Mouse (Mus musculus) liver, embryonic 16.5 days (tissue): Measurements from ENCODE around the gene Hist1h4h. TPM values are rescaled to one million over a fixed set of nuclear protein-coding genes. Genes with fewer than 3 reads are reported as not detected.

ENCODE experiments used
- ATAC-seq: fragments of 200-750 bp; cut with Nextera tagmentation; 2 replicates; pipeline ENCODE4 v1.8.0; 2017; ENCODE audit warnings: low read depth, mild to moderate bottlenecking, moderate number of reproducible peaks, moderate library complexity
- H3K27ac ChIP-seq: fragments of 300-500 bp; sonication (generic); 2 replicates; pipeline ENCODE4 v1.5.1; 2014; ENCODE audit warnings: mild to moderate bottlenecking, low read length
- H3K27me3 ChIP-seq: fragments of 300-500 bp; sonication (generic); 2 replicates; pipeline ENCODE4 v1.6.1; 2014; ENCODE audit warnings: low read depth, low read length, mixed read lengths; ENCODE audit not compliant: control insufficient read depth, insufficient read depth
- H3K36me3 ChIP-seq: fragments of 300-500 bp; sonication (generic); 2 replicates; pipeline ENCODE4 v1.6.1; 2014; ENCODE audit warnings: mild to moderate bottlenecking; ENCODE audit not compliant: control insufficient read depth, insufficient read depth
- H3K4me1 ChIP-seq: fragments of 300-500 bp; sonication (generic); 2 replicates; pipeline ENCODE4 v1.6.1; 2014; ENCODE audit warnings: low read depth, low read length, mixed read lengths; ENCODE audit not compliant: control insufficient read depth
- H3K4me2 ChIP-seq: fragments of 300-500 bp; sonication (generic); 2 replicates; pipeline ENCODE4 v1.6.1; 2014; ENCODE audit warnings: low read depth, low read length, mixed read lengths
- H3K4me3 ChIP-seq: fragments of 300-500 bp; sonication (generic); 2 replicates; pipeline ENCODE4 v1.5.1; 2014; ENCODE audit warnings: low read depth, mild to moderate bottlenecking, low read length
- H3K9ac ChIP-seq: fragments of 300-500 bp; sonication (generic); 2 replicates; pipeline ENCODE4 v1.6.1; 2014; ENCODE audit warnings: low read depth, low read length
- H3K9me3 ChIP-seq: fragments of 300-500 bp; sonication (generic); replicated peaks from 2 replicates; pipeline ENCODE4 v1.6.1; 2016; ENCODE audit warnings: low read length; ENCODE audit not compliant: control insufficient read depth
- WGBS: fragments of 180-500 bp; shearing (Covaris S2); extraction: QIAGEN DNeasy Blood & Tissue Kit; methylation state at CpG from one replicate; pipeline ENCODE4 v1.1.7; 2014; ENCODE audit not compliant: insufficient replicate concordance; 5-methylcytosine and 5-hydroxymethylcytosine counted together
- polyA plus RNA-seq: library from polyadenylated mRNA; unstranded; fragments of >200 nt; fragmentation: Nextera tagmentation; extraction: Ambion mirVana; gene quantifications from 2 replicates; pipeline ENCODE4 v1.2.1, GENCODE M21; 2015

Hist1h4h gene
- polyA plus RNA-seq: 5.5 and 9.8 TPM in 2 replicates

DNA sequence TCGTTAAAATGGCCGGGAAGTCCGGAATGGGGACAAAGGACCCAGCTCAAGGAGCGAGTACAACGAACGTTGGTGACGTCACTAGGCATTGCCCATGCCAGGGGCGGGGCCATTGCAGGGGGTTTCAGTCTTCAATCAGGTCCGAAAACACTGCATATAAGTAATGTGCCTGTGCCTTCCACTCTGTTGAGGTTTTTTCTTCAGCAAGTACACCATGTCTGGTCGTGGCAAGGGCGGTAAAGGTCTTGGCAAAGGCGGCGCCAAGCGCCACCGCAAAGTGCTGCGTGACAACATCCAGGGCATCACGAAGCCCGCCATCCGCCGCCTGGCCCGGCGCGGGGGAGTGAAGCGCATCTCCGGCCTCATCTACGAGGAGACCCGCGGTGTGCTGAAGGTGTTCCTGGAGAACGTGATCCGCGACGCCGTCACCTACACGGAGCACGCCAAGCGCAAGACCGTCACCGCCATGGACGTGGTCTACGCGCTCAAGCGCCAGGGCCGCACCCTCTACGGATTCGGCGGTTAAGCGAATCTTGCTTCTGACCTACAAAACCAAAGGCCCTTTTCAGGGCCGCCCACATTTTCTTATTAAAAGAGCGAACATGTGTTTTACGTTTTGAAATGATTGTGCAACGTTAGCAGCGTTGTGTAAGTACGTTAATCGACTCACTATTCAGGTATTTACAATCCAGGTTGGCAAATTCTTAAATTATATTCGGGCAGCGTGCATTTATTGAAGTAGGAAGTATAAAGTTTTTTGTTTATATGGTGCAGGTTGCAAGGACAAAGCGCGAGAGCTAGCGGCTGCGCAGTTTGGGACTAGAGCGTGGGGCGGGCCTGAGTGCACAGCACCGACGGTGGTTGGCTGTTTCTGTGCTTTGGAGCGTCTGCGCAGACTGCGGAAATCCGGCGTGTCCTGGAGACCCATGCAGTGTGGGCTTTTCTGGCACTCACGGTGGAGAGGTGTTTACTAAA is at the start of gene Hist1h4h:
Gene Hist1h4h (plus strand): TSS at position 150 of the 975 bp plus-strand sequence.
- peak within 1 kb of the TSS; percentile 64 for H3K4me2 ChIP-seq
- H3K9me3 ChIP-seq: no peaks in the 10 kb centered on the region
- peaks cover 15% of the 10 kb centered on the region for H3K4me1 ChIP-seq
- no peaks in the 10 kb centered on the region for H3K27me3 ChIP-seq
- under 1% methylated on average over 55 of the region's 70 CpGs for WGBS
- H3K27ac ChIP-seq: peak within 1 kb of the TSS; percentile 96
- peak within 1 kb of the TSS; percentile 78 for H3K9ac ChIP-seq
- H3K36me3 ChIP-seq: no peaks in the 10 kb centered on the region
- peak; percentile 62 for ATAC-seq
- peak within 1 kb of the TSS; percentile 65 for H3K4me3 ChIP-seq

DNA sequence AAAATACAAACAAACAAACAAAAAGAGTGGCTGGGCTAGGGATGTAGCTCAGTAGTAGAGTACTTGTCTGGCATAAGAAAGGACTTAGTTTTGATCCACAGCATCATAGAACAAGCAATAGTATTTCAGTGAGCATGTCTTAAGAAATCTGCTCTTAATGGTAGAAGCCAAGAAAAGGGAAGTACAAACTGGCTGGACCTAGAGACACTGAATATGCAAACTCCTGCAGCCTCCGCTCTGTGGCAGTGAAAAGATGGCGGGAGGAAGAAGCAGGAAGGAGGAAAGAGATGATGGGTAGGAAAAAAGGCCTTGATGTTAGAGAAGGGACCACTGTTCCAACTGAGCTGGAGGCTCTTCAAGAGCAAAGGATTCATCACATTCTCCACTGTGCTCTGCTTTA is 47.7 kb upstream of the Hist1h4h start:
- no peak for ATAC-seq
- 56% methylated on average over 2 of the region's 2 CpGs for WGBS
- no peak overlapping the region for H3K9ac ChIP-seq

DNA sequence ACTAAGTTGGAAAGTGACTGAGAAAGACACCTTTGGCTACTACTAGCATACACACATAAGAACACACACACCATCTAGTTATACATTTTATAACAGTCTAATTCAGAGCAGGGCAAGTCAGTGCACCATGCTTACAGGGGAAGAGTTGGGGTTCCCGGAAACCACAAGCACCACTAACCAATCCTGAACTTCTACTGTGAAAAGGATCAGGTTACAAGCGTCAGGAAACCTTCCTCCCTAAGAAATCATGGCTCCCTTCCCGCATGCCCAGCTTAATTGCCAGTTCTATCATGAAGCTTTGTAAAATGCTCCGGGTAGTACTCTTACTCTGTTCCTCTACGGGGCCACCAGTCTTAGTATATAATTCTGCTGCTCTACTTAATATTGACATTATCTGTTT is 45.6 kb upstream of the Hist1h4h start:
- ATAC-seq: no peak
- H3K4me2 ChIP-seq: no peak overlapping the region

More for the DNA sequence above, 47.7 kb upstream of the Hist1h4h start:
- H3K9me3 ChIP-seq: no peaks in the 10 kb centered on the region
- no peaks in the 10 kb centered on the region for H3K4me1 ChIP-seq
- peaks cover 5% of the 10 kb centered on the region for H3K27me3 ChIP-seq
- H3K36me3 ChIP-seq: no peaks in the 10 kb centered on the region
- no peak overlapping the region for H3K27ac ChIP-seq
- H3K4me2 ChIP-seq: no peak overlapping the region
- H3K4me3 ChIP-seq: no peak overlapping the region

DNA sequence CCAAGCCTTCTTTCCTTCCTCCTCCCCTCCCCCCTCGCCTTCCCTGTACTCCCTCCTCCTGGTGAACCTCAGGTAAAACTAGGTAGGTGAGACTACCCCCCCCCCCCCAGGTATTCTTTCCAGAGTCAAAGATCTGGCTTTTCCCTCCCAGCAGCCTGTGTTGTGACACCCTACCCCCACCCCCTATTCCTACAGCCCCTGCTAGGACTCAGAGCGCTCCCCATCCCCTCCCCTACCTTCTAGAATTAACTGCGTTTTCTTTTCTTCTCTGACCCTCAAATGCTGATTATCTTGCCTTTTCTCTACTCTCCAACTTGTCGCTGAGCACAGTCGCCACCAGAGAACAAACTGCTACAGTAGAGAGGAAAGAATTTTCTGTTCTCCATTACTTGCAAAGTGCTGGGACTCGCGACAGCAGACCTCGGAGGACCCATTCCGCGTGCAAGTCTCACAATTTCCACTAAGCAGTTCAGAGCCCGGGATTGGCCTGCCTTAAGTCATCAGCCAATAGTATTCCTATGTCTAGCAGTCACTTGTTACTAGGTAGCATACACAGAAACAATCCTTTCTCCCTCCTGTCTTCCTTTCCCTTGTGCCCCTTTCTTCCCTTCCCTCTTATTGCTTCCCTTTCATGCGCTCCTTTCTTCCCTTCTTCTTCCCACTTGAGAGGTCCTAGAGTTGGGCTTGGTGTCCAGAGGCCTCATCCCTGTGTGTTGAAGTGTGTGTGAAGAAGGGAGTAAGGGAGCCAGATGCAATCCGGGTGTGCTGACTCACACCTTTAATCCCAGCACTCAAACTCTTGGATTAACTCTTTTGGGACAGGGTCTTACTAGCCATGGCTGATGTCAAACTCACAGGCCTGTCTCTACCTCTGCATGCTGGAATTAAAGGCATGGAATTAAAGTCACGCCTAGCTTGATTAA is 42.2 kb upstream of the Hist1h4h start, which contains the start of gene Btn2a2:
Gene Btn2a2 (minus strand): TSS at position 458 of the 923 bp plus-strand sequence.
- WGBS: 6% methylated on average over 13 of the region's 14 CpGs
- no peaks in the 10 kb centered on the region for H3K9me3 ChIP-seq
- peak; percentile 69 for ATAC-seq

More for the DNA sequence above, 45.6 kb upstream of the Hist1h4h start:
- Histone ChIP-seq H3K27ac (no peak overlapping the region), H3K9ac (no peak overlapping the region), H3K27me3 (peaks cover 5% of the 10 kb centered on the region), H3K9me3 (no peaks in the 10 kb centered on the region), H3K4me3 (no peak overlapping the region), H3K4me1 (peaks cover 2% of the 10 kb centered on the region; the same call in 1 of the 2 replicates), H3K36me3 (no peaks in the 10 kb centered on the region)
- WGBS: 31% methylated on average over 5 of the region's 5 CpGs

DNA sequence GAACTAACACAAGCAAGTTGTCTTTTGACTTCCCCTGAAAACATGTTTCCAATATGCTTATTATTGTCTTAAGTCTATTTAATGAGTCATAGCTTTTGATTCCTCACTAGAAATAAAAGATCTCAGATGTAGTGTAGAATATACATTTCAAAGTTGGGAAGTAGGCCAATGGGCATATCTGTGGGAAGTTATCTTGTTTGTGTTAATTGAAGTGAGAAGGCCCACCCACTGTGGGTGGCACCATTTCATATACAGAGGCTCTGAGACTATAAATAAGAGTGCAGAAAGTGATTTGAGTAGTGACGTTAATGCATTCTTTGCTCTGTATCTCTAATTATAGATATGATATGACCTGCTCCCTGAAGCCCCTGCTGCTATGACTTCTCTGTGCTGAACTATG is 40.0 kb upstream of the Hist1h4h start:
- Histone ChIP-seq H3K4me3 (no peak overlapping the region), H3K9ac (no peak overlapping the region), H3K36me3 (no peaks in the 10 kb centered on the region), H3K9me3 (no peaks in the 10 kb centered on the region), H3K27me3 (peaks cover 5% of the 10 kb centered on the region), H3K4me2 (no peak overlapping the region), H3K4me1 (peaks cover 14% of the 10 kb centered on the region), H3K27ac (no peak overlapping the region)
- 17% methylated on average over 1 of the region's 1 CpGs for WGBS
- ATAC-seq: no peak

More for the DNA sequence above, 42.2 kb upstream of the Hist1h4h start, which contains the start of gene Btn2a2:
- Histone ChIP-seq H3K9ac (no peak within 1 kb of the TSS), H3K4me1 (peaks cover 14% of the 10 kb centered on the region), H3K4me3 (0 out of 2 replicates have a peak within 1 kb of the TSS, but pooled peaks have one; percentile 18), H3K27me3 (peaks cover 5% of the 10 kb centered on the region), H3K27ac (no peak within 1 kb of the TSS), H3K4me2 (peak within 1 kb of the TSS; percentile 55), H3K36me3 (no peaks in the 10 kb centered on the region)

DNA sequence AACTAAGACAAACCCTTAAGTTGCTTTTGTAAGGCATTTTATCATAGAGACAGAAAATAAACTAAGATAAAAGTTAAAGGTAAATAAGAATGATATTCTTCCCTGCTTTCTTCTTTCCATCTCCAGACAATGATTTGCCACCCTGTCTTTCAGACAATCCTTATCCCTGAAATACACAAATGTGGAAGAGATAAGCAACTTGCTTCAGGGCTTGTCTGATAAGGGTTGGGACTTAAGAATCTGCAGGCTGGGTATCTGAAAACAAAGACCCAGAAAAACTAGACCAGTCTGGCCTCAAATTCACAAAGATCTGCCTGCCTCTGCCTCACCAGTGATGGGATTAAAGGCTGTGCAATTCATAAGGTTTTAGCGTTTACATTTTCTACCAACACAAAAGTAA is 39.6 kb upstream of the Hist1h4h start:
- no peak overlapping the region for H3K4me3 ChIP-seq
- no peak overlapping the region for H3K4me2 ChIP-seq
- H3K36me3 ChIP-seq: no peaks in the 10 kb centered on the region
- H3K9ac ChIP-seq: no peak overlapping the region
- no peak overlapping the region for H3K27ac ChIP-seq
- H3K27me3 ChIP-seq: peaks cover 5% of the 10 kb centered on the region
- peaks cover 14% of the 10 kb centered on the region for H3K4me1 ChIP-seq
- no peak for ATAC-seq
- H3K9me3 ChIP-seq: no peaks in the 10 kb centered on the region
- WGBS: 16% methylated on average over 1 of the region's 1 CpGs

DNA sequence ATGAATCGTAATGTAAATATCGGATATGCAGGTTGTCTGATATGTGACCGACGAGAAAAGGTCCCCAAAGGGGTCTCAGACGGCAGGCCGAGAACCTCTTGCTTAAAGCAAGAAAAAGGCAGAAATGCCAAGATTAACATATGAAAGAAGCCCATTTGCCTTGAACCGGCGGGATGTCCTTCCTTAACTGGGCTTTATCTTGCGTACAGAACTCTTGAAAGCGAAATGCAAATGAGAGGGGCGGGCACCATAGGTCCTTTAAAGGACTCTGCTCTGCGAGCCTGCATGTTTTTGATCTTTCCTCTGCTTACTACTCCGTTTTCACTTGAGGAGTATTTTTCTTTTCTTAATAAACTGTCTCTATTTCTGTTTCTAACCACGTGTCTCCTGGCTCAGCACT is 38.9 kb upstream of the Hist1h4h start:
- H3K9ac ChIP-seq: peak overlapping the region; percentile 21; the same call in 1 of the 2 replicates
- H3K4me1 ChIP-seq: peaks cover 14% of the 10 kb centered on the region
- peak overlapping the region; percentile 66 for H3K4me2 ChIP-seq
- H3K27ac ChIP-seq: no peak overlapping the region
- 14% methylated on average over 14 of the region's 14 CpGs for WGBS
- no peaks in the 10 kb centered on the region for H3K9me3 ChIP-seq
- no peaks in the 10 kb centered on the region for H3K36me3 ChIP-seq
- H3K27me3 ChIP-seq: peaks cover 5% of the 10 kb centered on the region
- no peak for ATAC-seq
- H3K4me3 ChIP-seq: peak overlapping the region; percentile 53

DNA sequence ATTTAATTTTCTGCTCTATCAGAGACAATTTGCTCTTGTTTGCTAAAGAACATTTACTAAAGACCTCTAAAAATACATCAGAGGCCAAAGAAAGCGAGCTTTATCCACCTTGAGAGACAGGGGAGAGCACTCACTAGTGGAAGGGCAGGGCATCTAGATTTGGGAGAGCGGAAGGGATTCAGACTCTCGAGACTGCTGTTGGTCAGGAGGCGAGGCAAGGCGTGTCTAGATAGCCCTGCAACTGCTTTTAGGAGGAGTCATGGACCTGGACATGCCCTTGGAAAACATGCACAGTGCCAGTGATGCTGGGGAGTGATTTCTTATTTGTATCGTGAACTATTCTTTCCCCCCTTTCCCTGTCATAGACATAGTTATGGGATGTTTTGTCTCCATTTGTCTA is 35.3 kb upstream of the Hist1h4h start:
- Histone ChIP-seq H3K4me2 (no peak overlapping the region), H3K9ac (no peak overlapping the region), H3K27me3 (no peaks in the 10 kb centered on the region), H3K4me1 (peaks cover 22% of the 10 kb centered on the region), H3K4me3 (no peak overlapping the region), H3K9me3 (no peaks in the 10 kb centered on the region), H3K27ac (no peak overlapping the region), H3K36me3 (no peaks in the 10 kb centered on the region)
- no peak for ATAC-seq
- WGBS: 67% methylated on average over 6 of the region's 6 CpGs
